Mouse (Mus musculus) ES-Bruce4 (cell line): ENCODE measurements around the gene Plekha7. TPM values are rescaled to one million over a fixed set of nuclear protein-coding genes. Genes with fewer than 3 reads are reported as not detected.

ENCODE experiments used
- H3K27ac ChIP-seq: 2 replicates; pipeline ENCODE4 v1.5.1; 2012; ENCODE audit warnings: low read length, inconsistent platforms; ENCODE audit not compliant: insufficient read depth
- H3K27me3 ChIP-seq: 2 replicates; pipeline ENCODE4 v1.6.1; 2012; ENCODE audit warnings: mild to moderate bottlenecking, low read length, inconsistent platforms; ENCODE audit not compliant: control insufficient read depth, poor library complexity, insufficient read depth, severe bottlenecking
- H3K36me3 ChIP-seq: 2 replicates; pipeline ENCODE4 v1.6.1; 2012; ENCODE audit warnings: inconsistent platforms, mild to moderate bottlenecking, low read length, moderate library complexity; ENCODE audit not compliant: control insufficient read depth, poor library complexity, insufficient read depth, severe bottlenecking
- H3K4me1 ChIP-seq: one replicate; pipeline ENCODE4 v1.8.1; 2011; ENCODE audit warnings: low read length; ENCODE audit not compliant: control insufficient read depth, insufficient read depth
- H3K4me3 ChIP-seq: 2 replicates; pipeline ENCODE4 v1.5.1; 2011; ENCODE audit warnings: low read depth, mild to moderate bottlenecking, low read length
- H3K9ac ChIP-seq: 2 replicates; pipeline ENCODE4 v1.6.1; 2012; ENCODE audit warnings: low read depth, mild to moderate bottlenecking, inconsistent platforms; ENCODE audit not compliant: poor library complexity, severe bottlenecking
- H3K9me3 ChIP-seq: replicated peaks from 2 replicates; pipeline ENCODE4 v1.6.1; 2012; ENCODE audit warnings: mild to moderate bottlenecking, low read length, inconsistent platforms; ENCODE audit not compliant: control insufficient read depth, poor library complexity, insufficient read depth, severe bottlenecking
- CTCF ChIP-seq: IDR thresholded peaks from one replicate; pipeline ENCODE4 v1.8.1; 2011; ENCODE audit warnings: low read depth, low read length
- EP300 ChIP-seq: IDR thresholded peaks from 2 replicates; pipeline ENCODE4 v1.6.1; 2011; ENCODE audit warnings: low read depth, low read length; ENCODE audit not compliant: insufficient read depth
- POLR2A ChIP-seq: IDR thresholded peaks from one replicate; pipeline ENCODE4 v1.8.1; 2011; ENCODE audit warnings: low read length; ENCODE audit not compliant: insufficient read depth
- polyA plus RNA-seq: library from polyadenylated mRNA; stranded (reverse); fragments of >200 nt; gene quantifications from 2 replicates; pipeline ENCODE4 v1.2.4, GENCODE M21; 2011; ENCODE audit warnings: low read depth; ENCODE audit not compliant: missing spikeins, insufficient read depth, insufficient read length

Plekha7 gene
- polyA plus RNA-seq, 1 experiment = 80.0 TPM

- TF ChIP-seq POLR2A (no peak), CTCF (peak; percentile 31), EP300 (no peak)
- Histone ChIP-seq H3K9me3 (no peaks in the 10 kb centered on the region), H3K27me3 (no peaks in the 10 kb centered on the region), H3K9ac (no peak overlapping the region), H3K27ac (no peak overlapping the region), H3K4me1 (peaks cover 20% of the 10 kb centered on the region), H3K4me3 (no peak overlapping the region), H3K36me3 (no peaks in the 10 kb centered on the region)
These were observed 46.1 kb downstream of the Plekha7 start for GRCm38 (mm10) chr7:116262101-116262500.

GRCm38 (mm10) chr7:116260826-116261615 is 47.2 kb downstream of the Plekha7 start:
- Histone ChIP-seq H3K9ac (no peak overlapping the region), H3K4me3 (no peak overlapping the region), H3K4me1 (peaks cover 20% of the 10 kb centered on the region), H3K27me3 (no peaks in the 10 kb centered on the region), H3K27ac (no peak overlapping the region), H3K9me3 (no peaks in the 10 kb centered on the region), H3K36me3 (no peaks in the 10 kb centered on the region)
- TF ChIP-seq EP300 (no peak), CTCF (peak; percentile 48), POLR2A (no peak)

- Histone ChIP-seq H3K9me3 (no peaks in the 10 kb centered on the region), H3K36me3 (no peaks in the 10 kb centered on the region), H3K9ac (no peak overlapping the region), H3K4me3 (no peak overlapping the region), H3K27ac (no peak overlapping the region), H3K27me3 (no peaks in the 10 kb centered on the region), H3K4me1 (peaks cover 6% of the 10 kb centered on the region)
- no peak for TF ChIP-seq EP300
- TF ChIP-seq POLR2A = no peak
- TF ChIP-seq CTCF = no peak
These were observed 49.6 kb downstream of the Plekha7 start for GRCm38 (mm10) chr7:116258464-116259185.

- Histone ChIP-seq H3K27ac (no peak overlapping the region), H3K9me3 (no peaks in the 10 kb centered on the region), H3K36me3 (no peaks in the 10 kb centered on the region), H3K9ac (no peak overlapping the region), H3K27me3 (no peaks in the 10 kb centered on the region), H3K4me3 (no peak overlapping the region), H3K4me1 (peaks cover 3% of the 10 kb centered on the region)
- TF ChIP-seq POLR2A = no peak
- TF ChIP-seq EP300 = no peak
- TF ChIP-seq CTCF = no peak
These were observed 50.2 kb downstream of the Plekha7 start for GRCm38 (mm10) chr7:116257953-116258352.

- peaks cover 2% of the 10 kb centered on the region for H3K4me1 ChIP-seq
- H3K9ac ChIP-seq = no peak overlapping the region
- H3K4me3 ChIP-seq = no peak overlapping the region
- H3K27ac ChIP-seq = no peak overlapping the region
- H3K9me3 ChIP-seq = no peaks in the 10 kb centered on the region
- no peak for TF ChIP-seq EP300
- no peak for TF ChIP-seq CTCF
- TF ChIP-seq POLR2A = no peak
- no peaks in the 10 kb centered on the region for H3K27me3 ChIP-seq
- no peaks in the 10 kb centered on the region for H3K36me3 ChIP-seq
These were observed 52.5 kb downstream of the Plekha7 start for GRCm38 (mm10) chr7:116255664-116256063.

GRCm38 (mm10) chr7:116254660-116255059 is 53.5 kb downstream of the Plekha7 start:
- Histone ChIP-seq H3K27me3 (no peaks in the 10 kb centered on the region), H3K36me3 (no peaks in the 10 kb centered on the region), H3K4me1 (peaks cover 2% of the 10 kb centered on the region), H3K9me3 (no peaks in the 10 kb centered on the region), H3K9ac (no peak overlapping the region), H3K4me3 (no peak overlapping the region), H3K27ac (no peak overlapping the region)
- TF ChIP-seq EP300 (no peak), CTCF (no peak), POLR2A (no peak)
